Mouse (Mus musculus): ENCODE results near the gene Ttc5.

GRCm38 (mm10) chr14:50798512-50798911 is 13.2 kb upstream of the Ttc5 start:
- TF ChIP-seq GATA1 (IDR thresholded peaks at IDR 0.05; ENCODE audit: borderline replicate concordance, low read length) (no peak), FLI1 (IDR thresholded peaks at IDR 0.05; ENCODE audit: low read length) (no peak)

All from megakaryocyte, embryonic 14.5 days (primary cell).